Mouse (Mus musculus) midbrain, embryonic 16.5 days (tissue): ENCODE data around the gene Ccdc155. TPM values are rescaled to one million over a fixed set of nuclear protein-coding genes. Genes with fewer than 3 reads are reported as not detected.
"Not testable (repeated sequence)": the region's sequence is repeated elsewhere in the genome, so short reads cannot be mapped to it uniquely, and the experiment has no call there.

Experiments
- ATAC-seq: fragments of 200-750 bp; cut with Nextera tagmentation; 2 replicates; pipeline ENCODE4 v1.8.0; 2017; ENCODE audit warnings: moderate TSS enrichment
- H3K27ac ChIP-seq: fragments of 300-500 bp; sonication (generic); 2 replicates; pipeline ENCODE4 v1.5.1; 2014; ENCODE audit warnings: mild to moderate bottlenecking, low read length, mixed read lengths
- H3K27me3 ChIP-seq: fragments of 300-500 bp; sonication (generic); 2 replicates; pipeline ENCODE4 v1.6.1; 2014; ENCODE audit warnings: low read depth, low read length, mixed read lengths; ENCODE audit not compliant: control insufficient read depth, insufficient read depth
- H3K36me3 ChIP-seq: fragments of 300-500 bp; sonication (generic); 2 replicates; pipeline ENCODE4 v1.6.1; 2014; ENCODE audit warnings: mild to moderate bottlenecking, low read length, moderate library complexity, mixed read lengths; ENCODE audit not compliant: control insufficient read depth, insufficient read depth
- H3K4me1 ChIP-seq: fragments of 300-500 bp; sonication (generic); 2 replicates; pipeline ENCODE4 v1.6.1; 2014; ENCODE audit warnings: mild to moderate bottlenecking, low read length, mixed read lengths; ENCODE audit not compliant: control insufficient read depth, insufficient read depth
- H3K4me2 ChIP-seq: fragments of 300-500 bp; sonication (generic); 2 replicates; pipeline ENCODE4 v1.6.1; 2014; ENCODE audit warnings: mild to moderate bottlenecking, low read length, mixed read lengths
- H3K4me3 ChIP-seq: fragments of 300-500 bp; sonication (generic); 2 replicates; pipeline ENCODE4 v1.5.1; 2014; ENCODE audit warnings: low read depth, mild to moderate bottlenecking, low read length, moderate library complexity, mixed read lengths
- H3K9ac ChIP-seq: fragments of 300-500 bp; sonication (generic); 2 replicates; pipeline ENCODE4 v1.6.1; 2014; ENCODE audit warnings: low read depth, low read length, mixed read lengths
- H3K9me3 ChIP-seq: fragments of 300-500 bp; sonication (generic); replicated peaks from 2 replicates; pipeline ENCODE4 v1.6.1; 2014; ENCODE audit warnings: mild to moderate bottlenecking, low read length, mixed read lengths; ENCODE audit not compliant: control insufficient read depth, poor library complexity, severe bottlenecking
- WGBS: fragments of 180-500 bp; shearing (Covaris S2); extraction: QIAGEN DNeasy Blood & Tissue Kit; methylation state at CpG from one replicate; pipeline ENCODE4 v1.1.7; 2014; 5-methylcytosine and 5-hydroxymethylcytosine counted together
- polyA plus RNA-seq: library from polyadenylated mRNA; unstranded; fragments of >200 nt; fragmentation: Nextera tagmentation; extraction: Ambion mirVana; gene quantifications from 2 replicates; pipeline ENCODE4 v1.2.1, GENCODE M21; 2015

Gene Ccdc155
- polyA plus RNA-seq, 1 experiment from 2014 or later, result 0.45 TPM

- Histone ChIP-seq H3K4me2 (no peak overlapping the region), H3K9me3 (no peaks in the 10 kb centered on the region), H3K27me3 (peaks cover 94% of the 10 kb centered on the region), H3K4me1 (peaks cover 19% of the 10 kb centered on the region), H3K4me3 (no peak overlapping the region), H3K27ac (no peak overlapping the region), H3K36me3 (no peaks in the 10 kb centered on the region), H3K9ac (no peak overlapping the region)
- 22% methylated on average over 7 of the region's 7 CpGs for WGBS
- no peak for ATAC-seq
Measured at GRCm38 (mm10) chr7:45178550-45178949, 26.1 kb downstream of the Ccdc155 start.

GRCm38 (mm10) chr7:45176356-45176755 lies 28.3 kb downstream of the Ccdc155 start:
- WGBS, result 3% methylated on average over 27 of the region's 31 CpGs
- H3K4me3 ChIP-seq, result peak overlapping the region; percentile 17
- peaks cover 7% of the 10 kb centered on the region for H3K4me1 ChIP-seq
- peaks cover 73% of the 10 kb centered on the region for H3K27me3 ChIP-seq
- no peak for ATAC-seq
- H3K36me3 ChIP-seq, result no peaks in the 10 kb centered on the region
- no peak overlapping the region for H3K9ac ChIP-seq
- peak overlapping the region; percentile 40 for H3K4me2 ChIP-seq
- H3K27ac ChIP-seq, result no peak overlapping the region
- no peaks in the 10 kb centered on the region for H3K9me3 ChIP-seq

GRCm38 (mm10) chr7:45175929-45176328 lies 28.8 kb downstream of the Ccdc155 start:
- H3K27ac ChIP-seq, result no peak overlapping the region
- 3% methylated on average over 23 of the region's 23 CpGs for WGBS
- no peaks in the 10 kb centered on the region for H3K9me3 ChIP-seq
- H3K4me2 ChIP-seq, result peak overlapping the region; percentile 40
- no peak for ATAC-seq
- no peak overlapping the region for H3K9ac ChIP-seq
- H3K4me1 ChIP-seq, result peaks cover 5% of the 10 kb centered on the region
- peaks cover 69% of the 10 kb centered on the region for H3K27me3 ChIP-seq
- no peaks in the 10 kb centered on the region for H3K36me3 ChIP-seq
- H3K4me3 ChIP-seq, result peak overlapping the region; percentile 17

GRCm38 (mm10) chr7:45175398-45175797 lies 29.3 kb downstream of the Ccdc155 start:
- Histone ChIP-seq H3K9ac (no peak overlapping the region), H3K27me3 (peaks cover 63% of the 10 kb centered on the region), H3K4me2 (no peak overlapping the region), H3K9me3 (no peaks in the 10 kb centered on the region), H3K4me3 (no peak overlapping the region), H3K27ac (no peak overlapping the region), H3K4me1 (peaks cover 5% of the 10 kb centered on the region), H3K36me3 (no peaks in the 10 kb centered on the region)
- WGBS, result 4% methylated on average over 13 of the region's 13 CpGs
- no peak for ATAC-seq

GRCm38 (mm10) chr7:45174567-45175280 lies 30.0 kb downstream of the Ccdc155 start:
- Histone ChIP-seq H3K27me3 (peaks cover 60% of the 10 kb centered on the region), H3K9me3 (no peaks in the 10 kb centered on the region), H3K9ac (no peak overlapping the region), H3K27ac (no peak overlapping the region), H3K36me3 (no peaks in the 10 kb centered on the region), H3K4me3 (peak overlapping the region; percentile 10; the same call in 1 of the 2 replicates), H3K4me2 (peak overlapping the region; percentile 10; the same call in 1 of the 2 replicates), H3K4me1 (peaks cover 5% of the 10 kb centered on the region)
- 3% methylated on average over 29 of the region's 29 CpGs for WGBS
- ATAC-seq, result no peak

- H3K9me3 ChIP-seq, H3K4me3 ChIP-seq, H3K9ac ChIP-seq, H3K27ac ChIP-seq, H3K36me3 ChIP-seq, ATAC-seq, H3K4me1 ChIP-seq, H3K4me2 ChIP-seq: not testable (repeated sequence)
- WGBS, result 67% methylated on average over 1 of the region's 1 CpGs
- H3K27me3 ChIP-seq, result peaks cover 58% of the 10 kb centered on the region
Measured at GRCm38 (mm10) chr7:45173772-45174171, 30.9 kb downstream of the Ccdc155 start.

- Histone ChIP-seq H3K36me3 (no peaks in the 10 kb centered on the region), H3K9me3 (no peaks in the 10 kb centered on the region), H3K4me1 (peaks cover 13% of the 10 kb centered on the region), H3K4me3 (no peak overlapping the region), H3K27me3 (peaks cover 58% of the 10 kb centered on the region), H3K4me2 (no peak overlapping the region), H3K9ac (no peak overlapping the region), H3K27ac (no peak overlapping the region)
- ATAC-seq, result no peak
- WGBS, result 64% methylated on average over 7 of the region's 7 CpGs
Measured at GRCm38 (mm10) chr7:45172974-45173373, 31.7 kb downstream of the Ccdc155 start.

- Histone ChIP-seq H3K4me3 (no peak overlapping the region), H3K27me3 (peaks cover 55% of the 10 kb centered on the region), H3K36me3 (no peaks in the 10 kb centered on the region), H3K27ac (no peak overlapping the region), H3K9me3 (no peaks in the 10 kb centered on the region), H3K4me2 (no peak overlapping the region), H3K4me1 (peaks cover 12% of the 10 kb centered on the region; the same call in 1 of the 2 replicates), H3K9ac (no peak overlapping the region)
- no peak for ATAC-seq
- 94% methylated on average over 3 of the region's 3 CpGs for WGBS
Measured at GRCm38 (mm10) chr7:45169495-45169894, 35.2 kb downstream of the Ccdc155 start.

GRCm38 (mm10) chr7:45168656-45169055 lies 36.0 kb downstream of the Ccdc155 start:
- 2% methylated on average over 24 of the region's 24 CpGs for WGBS
- Histone ChIP-seq H3K4me2 (peak overlapping the region; percentile 22), H3K9ac (0 out of 2 replicates have a peak overlapping the region, but pooled peaks have one; percentile 26), H3K36me3 (no peaks in the 10 kb centered on the region), H3K27me3 (peaks cover 57% of the 10 kb centered on the region), H3K4me1 (peaks cover 16% of the 10 kb centered on the region), H3K4me3 (peak overlapping the region; percentile 16), H3K27ac (no peak overlapping the region), H3K9me3 (no peaks in the 10 kb centered on the region)
- ATAC-seq, result no peak
